Comparison of ENCODE assay signal across 10 mouse cellular contexts in genomic region chr7:140956556-140956869, GRCm38 (mm10). TPM values are rescaled to one million over a fixed set of nuclear protein-coding genes. Genes with fewer than 3 reads are reported as not detected.
DNase-seq lines count a peak whose midpoint lies in the region; ATAC-seq and TF ChIP-seq lines count a peak whose summit lies in the region.
"Had no signal": no experiment of that assay in that cellular context is flagged by ENCODE, and none has a peak within 500 bp of the region (broad histone marks: within the 10 kb centered on the region; RNA-seq: fewer than 3 reads in every experiment).

No protein-coding gene starts in this region.

- no peak overlapping the region; the same call in 1 of the 2 replicates for H3K9ac ChIP-seq in heart, embryonic 16.5 days (ENCODE audit: low read length)
- H3K9ac ChIP-seq in midbrain, embryonic 11.5 days (ENCODE audit: low read length) = no peak overlapping the region
- H3K9ac ChIP-seq in midbrain, embryonic 14.5 days (replicated peaks; ENCODE audit: low read length) = no peak overlapping the region
- no peak overlapping the region for H3K9ac ChIP-seq in intestine, postnatal 0 days (ENCODE audit: low read depth, low read length)
- peak overlapping the region; percentile 61 for H3K9ac ChIP-seq in stomach, embryonic 16.5 days (ENCODE audit: low read length)

- H3K9me3 ChIP-seq in heart, embryonic 16.5 days (replicated peaks; ENCODE audit: control insufficient read depth, low read length) = no peaks in the 10 kb centered on the region
- no peaks in the 10 kb centered on the region for H3K9me3 ChIP-seq in midbrain, embryonic 11.5 days (ENCODE audit: control insufficient read depth, low read length)
- H3K9me3 ChIP-seq in midbrain, embryonic 14.5 days (ENCODE audit: control insufficient read depth, low read length) = no peaks in the 10 kb centered on the region
- H3K9me3 ChIP-seq in intestine, postnatal 0 days (ENCODE audit: control insufficient read depth) = no peaks in the 10 kb centered on the region
- no peaks in the 10 kb centered on the region for H3K9me3 ChIP-seq in stomach, embryonic 16.5 days (replicated peaks; ENCODE audit: control insufficient read depth, low read length)

- DNase-seq in heart, adult 18-20 months = no peak
- DNase-seq in midbrain, embryonic 11.5 days (ENCODE audit: low spot score, missing footprints) = peak; percentile 79
- DNase-seq in midbrain, embryonic 14.5 days = no peak
- DNase-seq in T-cell, adult 2 months (ENCODE audit: low spot score) = no peak
- no peak for DNase-seq in layer of hippocampus, adult 18-20 months (ENCODE audit: low spot score in 2 of 2)

- no peak overlapping the region for H3K4me3 ChIP-seq in heart, embryonic 16.5 days (ENCODE audit: low read length)
- H3K4me3 ChIP-seq in midbrain, embryonic 11.5 days (ENCODE audit: low read depth, low read length) = no peak overlapping the region
- H3K4me3 ChIP-seq in midbrain, embryonic 14.5 days (replicated peaks; ENCODE audit: low read depth, low read length) = no peak overlapping the region
- H3K4me3 ChIP-seq in intestine, postnatal 0 days (ENCODE audit: low read depth, low read length) = no peak overlapping the region
- peak overlapping the region; percentile 72; the same call in 1 of the 2 replicates for H3K4me3 ChIP-seq in stomach, embryonic 16.5 days (replicated peaks; ENCODE audit: low read length)

- TF ChIP-seq CTCF in intestine, postnatal 0 days (IDR thresholded peaks at IDR 0.05; ENCODE audit: low read depth) = no peak

- H3K4me2 ChIP-seq in heart, embryonic 16.5 days (ENCODE audit: low read depth, low read length) = peak overlapping the region; percentile 82
- H3K4me2 ChIP-seq in midbrain, embryonic 11.5 days = no peak overlapping the region
- no peak overlapping the region for H3K4me2 ChIP-seq in midbrain, embryonic 14.5 days (ENCODE audit: low read length)
- no peak overlapping the region for H3K4me2 ChIP-seq in intestine, postnatal 0 days (replicated peaks; ENCODE audit: low read depth)
- H3K4me2 ChIP-seq in stomach, embryonic 16.5 days (ENCODE audit: low read depth, low read length) = peak overlapping the region; percentile 92

- H3K4me1 ChIP-seq in heart, embryonic 16.5 days (ENCODE audit: control insufficient read depth, insufficient read depth, low read length) = peaks cover 20% of the 10 kb centered on the region
- peaks cover 9% of the 10 kb centered on the region for H3K4me1 ChIP-seq in midbrain, embryonic 11.5 days (ENCODE audit: control insufficient read depth, insufficient read depth, low read length)
- peaks cover 9% of the 10 kb centered on the region; the same call in 1 of the 2 replicates for H3K4me1 ChIP-seq in midbrain, embryonic 14.5 days (ENCODE audit: control insufficient read depth, insufficient read depth, low read length)
- peaks cover 5% of the 10 kb centered on the region; the same call in 1 of the 2 replicates for H3K4me1 ChIP-seq in intestine, postnatal 0 days (replicated peaks; ENCODE audit: control insufficient read depth, insufficient read depth, low read length)
- H3K4me1 ChIP-seq in stomach, embryonic 16.5 days (ENCODE audit: control insufficient read depth, insufficient read depth, low read length) = peaks cover 40% of the 10 kb centered on the region

- H3K36me3 ChIP-seq in heart, embryonic 16.5 days (ENCODE audit: control insufficient read depth, insufficient read depth) = no peaks in the 10 kb centered on the region
- H3K36me3 ChIP-seq in midbrain, embryonic 11.5 days (ENCODE audit: control insufficient read depth, insufficient read depth, low read length) = no peaks in the 10 kb centered on the region
- no peaks in the 10 kb centered on the region for H3K36me3 ChIP-seq in midbrain, embryonic 14.5 days (ENCODE audit: control insufficient read depth, insufficient read depth, low read length)
- peaks cover 4% of the 10 kb centered on the region; the same call in 1 of the 2 replicates for H3K36me3 ChIP-seq in intestine, postnatal 0 days (ENCODE audit: control insufficient read depth, insufficient read depth)
- no peaks in the 10 kb centered on the region; the same call in 1 of the 2 replicates for H3K36me3 ChIP-seq in stomach, embryonic 16.5 days (ENCODE audit: control insufficient read depth, insufficient read depth, low read length)

- WGBS in heart, embryonic 16.5 days = 40% methylated on average over 6 of the region's 6 CpGs
- WGBS in midbrain, embryonic 11.5 days = 58% methylated on average over 6 of the region's 6 CpGs
- 66% methylated on average over 6 of the region's 6 CpGs for WGBS in midbrain, embryonic 14.5 days
- WGBS in intestine, postnatal 0 days = 30% methylated on average over 6 of the region's 6 CpGs
- 27% methylated on average over 6 of the region's 6 CpGs for WGBS in stomach, embryonic 16.5 days

- H3K27me3 ChIP-seq in heart, embryonic 16.5 days (ENCODE audit: control insufficient read depth, insufficient read depth, low read length) = peaks cover 3% of the 10 kb centered on the region
- no peaks in the 10 kb centered on the region; the same call in 1 of the 2 replicates for H3K27me3 ChIP-seq in midbrain, embryonic 11.5 days (ENCODE audit: control insufficient read depth, insufficient read depth, low read length)
- H3K27me3 ChIP-seq in midbrain, embryonic 14.5 days (ENCODE audit: control insufficient read depth, insufficient read depth, low read length) = no peaks in the 10 kb centered on the region
- no peaks in the 10 kb centered on the region for H3K27me3 ChIP-seq in intestine, postnatal 0 days (replicated peaks; ENCODE audit: control insufficient read depth, insufficient read depth, low read length)
- no peaks in the 10 kb centered on the region for H3K27me3 ChIP-seq in stomach, embryonic 16.5 days (ENCODE audit: control insufficient read depth, insufficient read depth, low read length)

- H3K27ac ChIP-seq in heart, embryonic 16.5 days (ENCODE audit: low read length) = peak overlapping the region; percentile 86
- no peak overlapping the region for H3K27ac ChIP-seq in midbrain, embryonic 11.5 days (ENCODE audit: low read depth, low read length)
- H3K27ac ChIP-seq in midbrain, embryonic 14.5 days (replicated peaks; ENCODE audit: low read depth, low read length) = no peak overlapping the region
- H3K27ac ChIP-seq in intestine, postnatal 0 days (ENCODE audit: low read depth, low read length) = peak overlapping the region; percentile 76
- peak overlapping the region; percentile 99 for H3K27ac ChIP-seq in stomach, embryonic 16.5 days (ENCODE audit: low read length)

- ATAC-seq in heart, embryonic 16.5 days (replicated peaks; ENCODE audit: extremely low read depth, insufficient read depth, low FRiP score) = no peak
- no peak for ATAC-seq in midbrain, embryonic 11.5 days (ENCODE audit: low FRiP score)
- ATAC-seq in midbrain, embryonic 14.5 days (ENCODE audit: low FRiP score, low TSS enrichment) = no peak
- no peak for ATAC-seq in intestine, postnatal 0 days
- ATAC-seq in stomach, embryonic 16.5 days (ENCODE audit: insufficient read depth, low FRiP score) = peak; percentile 7

RNA-seq across cellular contexts. Expression of gene Ifitm2, which starts 0.7 kb away (rescaled TPM):
- polyA plus RNA-seq in heart, embryonic 16.5 days (2015; fragmentation: Nextera tagmentation; extraction: Ambion mirVana) = 525 and 571 TPM in 2 replicates
- total RNA-seq in heart, adult 18-20 months (2021) = 10 to 100 TPM; 98.8 to 99.4 TPM
- 198 and 207 TPM in 2 replicates for polyA plus RNA-seq in midbrain, embryonic 11.5 days (2014; fragmentation: Nextera tagmentation; extraction: Ambion mirVana)
- polyA plus RNA-seq in midbrain, embryonic 14.5 days (2014; fragmentation: Nextera tagmentation; extraction: Ambion mirVana) = 131 and 176 TPM in 2 replicates
- 686 and 738 TPM in 2 replicates for polyA plus RNA-seq in intestine, postnatal 0 days (2015; fragmentation: Nextera tagmentation; extraction: Ambion mirVana)
- polyA plus RNA-seq in stomach, embryonic 16.5 days (2015; fragmentation: Nextera tagmentation; extraction: Ambion mirVana) = 1,006 and 1,276 TPM in 2 replicates
- 10 to 100 TPM; 11.0 to 12.9 TPM for total RNA-seq in layer of hippocampus, adult 18-20 months (2021)

RNA-seq across cellular contexts. Expression of gene Gm45717, which starts 0.8 kb away (rescaled TPM):
- polyA plus RNA-seq in heart, embryonic 16.5 days (2015; fragmentation: Nextera tagmentation; extraction: Ambion mirVana) = 0.66 TPM in 1 of 2 replicates, not detected in the other
- not detected for total RNA-seq in heart, adult 18-20 months (2021)
- polyA plus RNA-seq in midbrain, embryonic 11.5 days (2014; fragmentation: Nextera tagmentation; extraction: Ambion mirVana) = not detected in 2 replicates
- not detected in 2 replicates for polyA plus RNA-seq in midbrain, embryonic 14.5 days (2014; fragmentation: Nextera tagmentation; extraction: Ambion mirVana)
- polyA plus RNA-seq in intestine, postnatal 0 days (2015; fragmentation: Nextera tagmentation; extraction: Ambion mirVana) = 0.38 TPM in 1 of 2 replicates, not detected in the other
- not detected in 2 replicates for polyA plus RNA-seq in stomach, embryonic 16.5 days (2015; fragmentation: Nextera tagmentation; extraction: Ambion mirVana)
- not detected for total RNA-seq in layer of hippocampus, adult 18-20 months (2021)
- total RNA-seq: neutrophil, adult 5-6 weeks had no signal
- polyA plus RNA-seq: large intestine, adult 2 months had no signal

RNA-seq across cellular contexts. Expression of gene Ifitm5, which starts 6.4 kb away (rescaled TPM):
- polyA plus RNA-seq in heart, embryonic 16.5 days (2015; fragmentation: Nextera tagmentation; extraction: Ambion mirVana) = 1.3 and 1.6 TPM in 2 replicates
- total RNA-seq in heart, adult 18-20 months (2021) = under 1 TPM in 1 of 2 experiments, not detected in 1; 0.46 TPM
- 0.20 TPM in 1 of 2 replicates, not detected in the other for polyA plus RNA-seq in midbrain, embryonic 11.5 days (2014; fragmentation: Nextera tagmentation; extraction: Ambion mirVana)
- 0.29 TPM in 1 of 2 replicates, not detected in the other for polyA plus RNA-seq in midbrain, embryonic 14.5 days (2014; fragmentation: Nextera tagmentation; extraction: Ambion mirVana)
- 0.34 and 0.75 TPM in 2 replicates for polyA plus RNA-seq in intestine, postnatal 0 days (2015; fragmentation: Nextera tagmentation; extraction: Ambion mirVana)
- polyA plus RNA-seq in stomach, embryonic 16.5 days (2015; fragmentation: Nextera tagmentation; extraction: Ambion mirVana) = 3.8 and 4.4 TPM in 2 replicates
- not detected for total RNA-seq in layer of hippocampus, adult 18-20 months (2021)

RNA-seq across cellular contexts. Expression of gene Ifitm1, which starts 10.5 kb away (rescaled TPM):
- 24.0 and 34.8 TPM in 2 replicates for polyA plus RNA-seq in heart, embryonic 16.5 days (2015; fragmentation: Nextera tagmentation; extraction: Ambion mirVana)
- 1 to 10 TPM; 2.6 to 8.3 TPM for total RNA-seq in heart, adult 18-20 months (2021)
- polyA plus RNA-seq in midbrain, embryonic 11.5 days (2014; fragmentation: Nextera tagmentation; extraction: Ambion mirVana) = 8.0 and 9.5 TPM in 2 replicates
- 3.0 and 11.5 TPM in 2 replicates for polyA plus RNA-seq in midbrain, embryonic 14.5 days (2014; fragmentation: Nextera tagmentation; extraction: Ambion mirVana)
- 122 and 133 TPM in 2 replicates for polyA plus RNA-seq in intestine, postnatal 0 days (2015; fragmentation: Nextera tagmentation; extraction: Ambion mirVana)
- polyA plus RNA-seq in stomach, embryonic 16.5 days (2015; fragmentation: Nextera tagmentation; extraction: Ambion mirVana) = 156 and 185 TPM in 2 replicates
- 1 to 10 TPM; 1.1 to 1.7 TPM for total RNA-seq in layer of hippocampus, adult 18-20 months (2021)

RNA-seq across cellular contexts. Expression of gene Pgghg, which starts 15.3 kb away (rescaled TPM):
- 12.2 and 12.4 TPM in 2 replicates for polyA plus RNA-seq in heart, embryonic 16.5 days (2015; fragmentation: Nextera tagmentation; extraction: Ambion mirVana)
- total RNA-seq in heart, adult 18-20 months (2021) = 1 to 10 TPM; 3.5 to 4.3 TPM
- 10.2 and 12.5 TPM in 2 replicates for polyA plus RNA-seq in midbrain, embryonic 11.5 days (2014; fragmentation: Nextera tagmentation; extraction: Ambion mirVana)
- 5.0 and 7.4 TPM in 2 replicates for polyA plus RNA-seq in midbrain, embryonic 14.5 days (2014; fragmentation: Nextera tagmentation; extraction: Ambion mirVana)
- 18.9 and 19.4 TPM in 2 replicates for polyA plus RNA-seq in intestine, postnatal 0 days (2015; fragmentation: Nextera tagmentation; extraction: Ambion mirVana)
- polyA plus RNA-seq in stomach, embryonic 16.5 days (2015; fragmentation: Nextera tagmentation; extraction: Ambion mirVana) = 25.6 and 27.3 TPM in 2 replicates
- 1 to 10 TPM; 4.0 to 4.6 TPM for total RNA-seq in layer of hippocampus, adult 18-20 months (2021)

Comparison
In these comparisons a context has a peak if more than half of its experiments do, and no peak if none do; other contexts are left out.
1. H3K27ac ChIP-seq: peak in heart, embryonic 16.5 days (single experiment), intestine, postnatal 0 days (single experiment) and stomach, embryonic 16.5 days (single experiment); none in midbrain, embryonic 11.5 days (single experiment) and midbrain, embryonic 14.5 days (single experiment).
2. H3K4me2 ChIP-seq: peak in heart, embryonic 16.5 days (single experiment) and stomach, embryonic 16.5 days (single experiment); none in midbrain, embryonic 11.5 days (single experiment), midbrain, embryonic 14.5 days (single experiment) and intestine, postnatal 0 days (single experiment).